ENCODE assay signal across 30 mouse cellular contexts in genomic region chr10:56519041-56519440, GRCm38 (mm10).
A peak's percentile ranks its signal among the peaks of the same experiment; 100 is the strongest.
DNase-seq lines count a peak whose midpoint lies in the region; ATAC-seq lines count a peak whose summit lies in the region.
"Had no signal": no experiment of that assay in that cellular context is flagged by ENCODE, and none has a peak within 500 bp of the region (broad histone marks: within the 10 kb centered on the region; RNA-seq: fewer than 3 reads in every experiment).

No protein-coding gene starts in this region.

- no peaks in the 10 kb centered on the region for H3K9me3 ChIP-seq in midbrain, embryonic 14.5 days (ENCODE audit: control insufficient read depth, low read length)
- H3K9me3 ChIP-seq: embryonic facial prominence, embryonic 12.5 days; forebrain, embryonic 10.5 days; forebrain, embryonic 15.5 days; heart, embryonic 13.5 days; hindbrain, embryonic 10.5 days; hindbrain, embryonic 15.5 days; liver, embryonic 15.5 days; midbrain, embryonic 12.5 days; neural tube, embryonic 13.5 days had no signal

- H3K36me3 ChIP-seq in midbrain, embryonic 14.5 days (ENCODE audit: control insufficient read depth, insufficient read depth, low read length) = no peaks in the 10 kb centered on the region
- H3K36me3 ChIP-seq: embryonic facial prominence, embryonic 12.5 days; forebrain, embryonic 10.5 days; forebrain, embryonic 15.5 days; heart, embryonic 13.5 days; hindbrain, embryonic 10.5 days; hindbrain, embryonic 15.5 days; limb, embryonic 12.5 days; liver, embryonic 15.5 days; midbrain, embryonic 12.5 days; neural tube, embryonic 13.5 days had no signal

- WGBS in midbrain, embryonic 14.5 days = 89% methylated on average over 1 of the region's 1 CpGs

- H3K4me3 ChIP-seq in midbrain, embryonic 14.5 days (replicated peaks; ENCODE audit: low read depth, low read length) = no peak overlapping the region
- H3K4me3 ChIP-seq: embryonic facial prominence, embryonic 12.5 days; forebrain, embryonic 10.5 days; forebrain, embryonic 15.5 days; heart, embryonic 13.5 days; hindbrain, embryonic 10.5 days; hindbrain, embryonic 15.5 days; left cerebral cortex, adult 2 months; limb, embryonic 12.5 days; liver, embryonic 15.5 days; midbrain, embryonic 12.5 days; neural tube, embryonic 13.5 days had no signal

- no peak overlapping the region for H3K4me2 ChIP-seq in midbrain, embryonic 14.5 days (ENCODE audit: low read length)
- H3K4me2 ChIP-seq: embryonic facial prominence, embryonic 12.5 days; forebrain, embryonic 15.5 days; heart, embryonic 13.5 days; hindbrain, embryonic 15.5 days; limb, embryonic 12.5 days; liver, embryonic 15.5 days; lung, embryonic 14.5 days; midbrain, embryonic 12.5 days; neural tube, embryonic 13.5 days had no signal

- no peak for ATAC-seq in midbrain, embryonic 14.5 days (ENCODE audit: low FRiP score, low TSS enrichment)
- ATAC-seq: forebrain, embryonic 15.5 days; inflammation-experienced regulatory T-cells, adult 6 months; Patski had no signal

- no peaks in the 10 kb centered on the region for H3K27me3 ChIP-seq in midbrain, embryonic 14.5 days (ENCODE audit: control insufficient read depth, insufficient read depth, low read length)
- H3K27me3 ChIP-seq: embryonic facial prominence, embryonic 12.5 days; forebrain, embryonic 15.5 days; heart, embryonic 13.5 days; hindbrain, embryonic 15.5 days; limb, embryonic 12.5 days; liver, embryonic 15.5 days; midbrain, embryonic 12.5 days; neural tube, embryonic 13.5 days; Patski had no signal

- no peak overlapping the region for H3K9ac ChIP-seq in midbrain, embryonic 14.5 days (replicated peaks; ENCODE audit: low read length)
- H3K9ac ChIP-seq: embryonic facial prominence, embryonic 12.5 days; forebrain, embryonic 15.5 days; heart, embryonic 13.5 days; hindbrain, embryonic 15.5 days; limb, embryonic 12.5 days; liver, embryonic 15.5 days; lung, embryonic 14.5 days; midbrain, embryonic 12.5 days; neural tube, embryonic 13.5 days had no signal

- H3K4me1 ChIP-seq in midbrain, embryonic 14.5 days (ENCODE audit: control insufficient read depth, insufficient read depth, low read length) = no peaks in the 10 kb centered on the region
- H3K4me1 ChIP-seq: embryonic facial prominence, embryonic 12.5 days; forebrain, embryonic 10.5 days; forebrain, embryonic 15.5 days; heart, embryonic 13.5 days; hindbrain, embryonic 10.5 days; hindbrain, embryonic 15.5 days; limb, embryonic 12.5 days; liver, embryonic 15.5 days; midbrain, embryonic 12.5 days; neural tube, embryonic 13.5 days had no signal

- DNase-seq in adrenal gland, adult 8-10 months = peak; percentile 63
- DNase-seq in adrenal gland, postnatal 4 days (ENCODE audit: low spot score in 2 of 2) = no peak
- DNase-seq in lung, postnatal 36 days = peak; percentile 4
- no peak for DNase-seq in lung, postnatal 10 days
- DNase-seq in adrenal gland, postnatal 10 days = peak; percentile 37
- peak; percentile 61 for DNase-seq in gonadal fat pad, adult 2 months (ENCODE audit: low read depth)
- no peak for DNase-seq in midbrain, embryonic 14.5 days
- DNase-seq: cerebellum, adult 8-10 months; cerebellum, postnatal 36 days; embryo, embryonic 11 days; heart, postnatal 10 days; kidney, adult 11 months; kidney, postnatal 25 days; lung, embryonic 14.5 days; right cerebral cortex, adult 18-20 months; thymus, postnatal 4 days had no signal

- no peak overlapping the region for H3K27ac ChIP-seq in midbrain, embryonic 14.5 days (replicated peaks; ENCODE audit: low read depth, low read length)
- H3K27ac ChIP-seq: embryonic facial prominence, embryonic 12.5 days; forebrain, embryonic 10.5 days; forebrain, embryonic 15.5 days; heart, embryonic 13.5 days; hindbrain, embryonic 10.5 days; hindbrain, embryonic 15.5 days; left cerebral cortex, adult 2 months; limb, embryonic 12.5 days; liver, embryonic 15.5 days; midbrain, embryonic 12.5 days; neural tube, embryonic 13.5 days; stomach, postnatal 0 days had no signal

Comparison
In these comparisons a context has a peak if more than half of its experiments do, and no peak if none do; other contexts are left out.
1. DNase-seq: peak in adrenal gland, adult 8-10 months (single experiment), lung, postnatal 36 days (single experiment), adrenal gland, postnatal 10 days (single experiment) and gonadal fat pad, adult 2 months (single experiment); none in adrenal gland, postnatal 4 days (0 of 2), lung, postnatal 10 days (single experiment) and midbrain, embryonic 14.5 days (single experiment).